Mouse (Mus musculus) lung, embryonic 14.5 days (tissue): ENCODE data around the gene Lrp3. TPM values are rescaled to one million over a fixed set of nuclear protein-coding genes. Genes with fewer than 3 reads are reported as not detected.

Source experiments
- ATAC-seq: fragments of 200-750 bp; cut with Nextera tagmentation; 2 replicates; pipeline ENCODE4 v1.8.0; 2017; ENCODE audit warnings: mild to moderate bottlenecking, moderate TSS enrichment, moderate library complexity; ENCODE audit not compliant: insufficient read depth
- DNase-seq: peaks from one replicate; pipeline ENCODE4 v3.0.0-alpha.2; 2015
- H3K27ac ChIP-seq: fragments of 300-500 bp; sonication (generic); 2 replicates; pipeline ENCODE4 v1.5.1; 2014; ENCODE audit warnings: low read depth, mild to moderate bottlenecking, moderate library complexity
- H3K27me3 ChIP-seq: fragments of 300-500 bp; sonication (generic); 2 replicates; pipeline ENCODE4 v1.6.1; 2014; ENCODE audit warnings: low read length, control low read depth; ENCODE audit not compliant: insufficient read depth
- H3K36me3 ChIP-seq: fragments of 300-500 bp; sonication (generic); 2 replicates; pipeline ENCODE4 v1.6.1; 2014; ENCODE audit warnings: control low read depth; ENCODE audit not compliant: insufficient read depth
- H3K4me1 ChIP-seq: fragments of 300-500 bp; sonication (generic); 2 replicates; pipeline ENCODE4 v1.6.1; 2014; ENCODE audit warnings: antibody characterized with exemption, control low read depth; ENCODE audit not compliant: insufficient read depth
- H3K4me2 ChIP-seq: fragments of 300-500 bp; sonication (generic); 2 replicates; pipeline ENCODE4 v1.6.1; 2014; ENCODE audit warnings: mild to moderate bottlenecking
- H3K4me3 ChIP-seq: fragments of 300-500 bp; sonication (generic); 2 replicates; pipeline ENCODE4 v1.5.1; 2014; ENCODE audit warnings: low read depth, low read length
- H3K9ac ChIP-seq: fragments of 300-500 bp; sonication (generic); 2 replicates; pipeline ENCODE4 v1.6.1; 2014
- H3K9me3 ChIP-seq: fragments of 300-500 bp; sonication (generic); 2 replicates; pipeline ENCODE4 v1.6.1; 2016; ENCODE audit warnings: low read depth, low read length, control low read depth
- CTCF ChIP-seq: IDR thresholded peaks from 2 replicates; pipeline ENCODE4 v1.5.1; 2016; ENCODE audit warnings: antibody characterized with exemption, low read depth
- WGBS: fragments of 180-500 bp; shearing (Covaris S2); extraction: QIAGEN DNeasy Blood & Tissue Kit; methylation state at CpG from one replicate; pipeline ENCODE4 v1.1.7; 2014; 5-methylcytosine and 5-hydroxymethylcytosine counted together
- polyA plus RNA-seq: library from polyadenylated mRNA; unstranded; fragments of >200 nt; fragmentation: Nextera tagmentation; extraction: Ambion mirVana; gene quantifications from 2 replicates; pipeline ENCODE4 v1.2.1, GENCODE M21; 2014

Lrp3 gene
- polyA plus RNA-seq, 1 experiment from 2014 or later = 11.2 TPM

GRCm38 (mm10) chr7:35171867-35172382 lies 43.4 kb downstream of the Lrp3 start:
- no peaks in the 10 kb centered on the region for H3K4me1 ChIP-seq
- 5% methylated on average over 16 of the region's 16 CpGs for WGBS
- peak; percentile 92 for TF ChIP-seq CTCF
- H3K4me2 ChIP-seq = peak overlapping the region; percentile 43; the same call in 1 of the 2 replicates
- H3K36me3 ChIP-seq = no peaks in the 10 kb centered on the region
- no peaks in the 10 kb centered on the region for H3K27me3 ChIP-seq
- no peak overlapping the region for H3K27ac ChIP-seq
- no peak overlapping the region for H3K9ac ChIP-seq
- DNase-seq (peak; percentile 97), ATAC-seq (peak; percentile 82)
- H3K4me3 ChIP-seq = no peak overlapping the region
- no peaks in the 10 kb centered on the region for H3K9me3 ChIP-seq

DNA sequence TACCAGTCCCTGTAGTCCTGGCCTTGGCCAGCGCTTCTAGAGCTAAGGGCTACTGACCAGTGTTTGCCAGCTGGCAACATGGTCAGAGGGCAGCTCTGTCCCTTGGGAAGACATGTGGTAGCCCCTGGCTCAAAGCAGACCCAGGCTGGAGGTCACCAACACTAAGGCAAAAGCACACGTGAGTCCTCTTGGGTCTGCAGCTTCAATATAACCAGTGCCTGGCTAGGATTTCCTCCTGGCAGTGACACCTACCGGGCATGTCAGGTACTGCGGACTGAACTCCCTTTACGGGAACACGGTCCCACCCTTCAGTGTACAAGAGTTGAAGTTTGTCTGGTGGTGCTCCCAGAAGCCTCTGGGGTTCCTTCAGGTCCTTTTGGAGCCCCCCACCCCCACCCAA lies 46.0 kb downstream of the Lrp3 start:
- WGBS = 12% methylated on average over 6 of the region's 6 CpGs

DNA sequence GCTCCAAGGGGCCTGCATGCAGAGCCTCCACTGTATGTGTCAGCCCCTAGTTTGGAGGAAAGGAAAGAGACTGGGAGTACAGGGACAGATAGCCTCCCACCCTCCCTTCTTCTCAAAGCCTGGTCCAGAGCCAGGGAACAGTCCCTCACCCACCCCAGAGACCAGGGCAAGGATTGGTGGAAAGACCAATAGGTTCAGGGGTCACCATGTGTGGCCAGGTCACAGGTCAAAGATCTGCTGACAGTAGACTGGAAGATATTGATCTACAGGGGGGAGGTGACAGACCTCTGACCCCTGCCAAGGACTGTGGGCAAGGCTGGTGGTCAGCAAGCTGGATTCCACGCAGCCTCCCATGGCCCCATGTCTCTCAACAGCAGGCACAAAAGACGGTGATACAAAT lies 47.4 kb downstream of the Lrp3 start:
- no peaks in the 10 kb centered on the region for H3K9me3 ChIP-seq

More for the DNA sequence above, 46.0 kb downstream of the Lrp3 start:
- Histone ChIP-seq H3K27ac (no peak overlapping the region), H3K4me3 (no peak overlapping the region), H3K4me1 (no peaks in the 10 kb centered on the region), H3K4me2 (no peak overlapping the region), H3K9me3 (no peaks in the 10 kb centered on the region), H3K36me3 (no peaks in the 10 kb centered on the region), H3K9ac (no peak overlapping the region), H3K27me3 (no peaks in the 10 kb centered on the region)
- ATAC-seq (peak; percentile 53; the same call in 1 of the 2 replicates), DNase-seq (peak; percentile 96)
- TF ChIP-seq CTCF = peak; percentile 96

GRCm38 (mm10) chr7:35166988-35167387 lies 48.3 kb downstream of the Lrp3 start:
- DNase-seq = no peak
- H3K9me3 ChIP-seq = no peaks in the 10 kb centered on the region

More for the DNA sequence above, 47.4 kb downstream of the Lrp3 start:
- no peaks in the 10 kb centered on the region for H3K27me3 ChIP-seq
- no peaks in the 10 kb centered on the region for H3K36me3 ChIP-seq
- no peak overlapping the region for H3K27ac ChIP-seq
- H3K9ac ChIP-seq = no peak overlapping the region
- H3K4me2 ChIP-seq = no peak overlapping the region
- no peak for TF ChIP-seq CTCF
- no peaks in the 10 kb centered on the region for H3K4me1 ChIP-seq
- no peak overlapping the region for H3K4me3 ChIP-seq
- 68% methylated on average over 2 of the region's 2 CpGs for WGBS
- no peak for ATAC-seq
- DNase-seq = no peak

GRCm38 (mm10) chr7:35164131-35164530 lies 51.2 kb downstream of the Lrp3 start:
- no peak for DNase-seq
- Histone ChIP-seq H3K27ac (no peak overlapping the region), H3K36me3 (no peaks in the 10 kb centered on the region), H3K4me2 (no peak overlapping the region), H3K9ac (no peak overlapping the region), H3K9me3 (no peaks in the 10 kb centered on the region), H3K27me3 (no peaks in the 10 kb centered on the region), H3K4me1 (no peaks in the 10 kb centered on the region), H3K4me3 (no peak overlapping the region)
- no peak for TF ChIP-seq CTCF
- 67% methylated on average over 6 of the region's 6 CpGs for WGBS
- no peak for ATAC-seq

More at GRCm38 (mm10) chr7:35166988-35167387, 48.3 kb downstream of the Lrp3 start:
- Histone ChIP-seq H3K36me3 (no peaks in the 10 kb centered on the region), H3K4me2 (no peak overlapping the region), H3K9ac (no peak overlapping the region), H3K27ac (no peak overlapping the region), H3K4me3 (no peak overlapping the region), H3K4me1 (no peaks in the 10 kb centered on the region), H3K27me3 (no peaks in the 10 kb centered on the region)
- no peak for TF ChIP-seq CTCF
- WGBS = 76% methylated on average over 5 of the region's 5 CpGs
- no peak for ATAC-seq

DNA sequence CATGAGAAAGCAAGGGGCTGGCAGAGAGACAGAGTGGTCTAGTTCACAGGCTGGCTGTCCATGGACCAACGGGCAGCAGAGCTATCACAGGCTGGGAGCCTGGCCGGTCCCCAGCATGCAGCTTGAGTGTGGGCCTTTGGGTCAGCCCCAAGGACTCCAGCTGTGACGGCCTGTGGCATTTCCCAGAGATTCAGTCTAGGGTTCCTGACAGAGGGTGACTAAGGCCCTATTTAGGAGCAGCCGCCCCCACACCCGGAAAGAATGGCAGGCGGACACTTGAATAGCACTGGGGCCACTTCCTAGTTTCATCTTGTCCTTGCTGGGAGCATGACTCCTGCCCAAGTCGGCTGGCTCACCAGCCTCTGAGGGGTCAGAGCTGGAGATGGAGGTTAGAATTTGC lies 51.7 kb downstream of the Lrp3 start:
- no peaks in the 10 kb centered on the region for H3K36me3 ChIP-seq
- no peak for TF ChIP-seq CTCF

DNA sequence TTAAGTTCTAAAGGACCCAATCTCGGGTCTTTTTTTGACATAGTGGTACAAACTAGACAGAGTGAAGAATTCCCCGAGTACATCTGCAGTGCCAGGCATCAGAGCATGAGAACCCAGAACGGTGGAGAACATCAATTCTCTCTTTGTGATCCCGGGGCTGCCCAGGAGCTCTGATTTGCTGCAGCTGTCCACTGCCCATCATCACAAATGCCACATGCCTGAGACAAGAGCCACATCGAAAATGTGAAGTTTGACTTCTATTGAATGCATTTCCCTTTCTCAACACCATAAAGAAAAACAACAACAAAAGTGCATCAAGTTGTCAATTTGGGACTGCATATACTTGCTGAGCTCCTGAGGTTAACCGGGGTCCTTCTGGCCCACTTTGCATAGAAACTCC lies 52.9 kb downstream of the Lrp3 start:
- DNase-seq (no peak), ATAC-seq (no peak)
- Histone ChIP-seq H3K36me3 (no peaks in the 10 kb centered on the region), H3K27me3 (no peaks in the 10 kb centered on the region), H3K4me3 (no peak overlapping the region), H3K9ac (no peak overlapping the region), H3K4me1 (no peaks in the 10 kb centered on the region), H3K4me2 (no peak overlapping the region), H3K9me3 (no peaks in the 10 kb centered on the region), H3K27ac (no peak overlapping the region)
- 76% methylated on average over 6 of the region's 6 CpGs for WGBS
- TF ChIP-seq CTCF = no peak

More for the DNA sequence above, 51.7 kb downstream of the Lrp3 start:
- WGBS = 72% methylated on average over 7 of the region's 7 CpGs
- Histone ChIP-seq H3K4me3 (no peak overlapping the region), H3K9ac (no peak overlapping the region), H3K4me1 (no peaks in the 10 kb centered on the region), H3K4me2 (no peak overlapping the region), H3K27me3 (no peaks in the 10 kb centered on the region), H3K27ac (no peak overlapping the region), H3K9me3 (no peaks in the 10 kb centered on the region)
- DNase-seq (no peak), ATAC-seq (no peak)
